Mouse (Mus musculus) E14TG2a.4 (cell line): ENCODE measurements around the gene Trio.

Experiments used
- CTCF ChIP-seq: conservative IDR thresholded peaks from 2 replicates; pipeline ENCODE4 v1.5.1; 2014; ENCODE audit warnings: low read length
- NANOG ChIP-seq: IDR thresholded peaks from 2 replicates; pipeline ENCODE4 v1.6.1; 2014; ENCODE audit warnings: borderline replicate concordance, low read length, mixed read lengths
- POU5F1 ChIP-seq: IDR thresholded peaks from 2 replicates; pipeline ENCODE4 v1.6.1; 2014; ENCODE audit warnings: low read length, borderline replicate concordance

DNA sequence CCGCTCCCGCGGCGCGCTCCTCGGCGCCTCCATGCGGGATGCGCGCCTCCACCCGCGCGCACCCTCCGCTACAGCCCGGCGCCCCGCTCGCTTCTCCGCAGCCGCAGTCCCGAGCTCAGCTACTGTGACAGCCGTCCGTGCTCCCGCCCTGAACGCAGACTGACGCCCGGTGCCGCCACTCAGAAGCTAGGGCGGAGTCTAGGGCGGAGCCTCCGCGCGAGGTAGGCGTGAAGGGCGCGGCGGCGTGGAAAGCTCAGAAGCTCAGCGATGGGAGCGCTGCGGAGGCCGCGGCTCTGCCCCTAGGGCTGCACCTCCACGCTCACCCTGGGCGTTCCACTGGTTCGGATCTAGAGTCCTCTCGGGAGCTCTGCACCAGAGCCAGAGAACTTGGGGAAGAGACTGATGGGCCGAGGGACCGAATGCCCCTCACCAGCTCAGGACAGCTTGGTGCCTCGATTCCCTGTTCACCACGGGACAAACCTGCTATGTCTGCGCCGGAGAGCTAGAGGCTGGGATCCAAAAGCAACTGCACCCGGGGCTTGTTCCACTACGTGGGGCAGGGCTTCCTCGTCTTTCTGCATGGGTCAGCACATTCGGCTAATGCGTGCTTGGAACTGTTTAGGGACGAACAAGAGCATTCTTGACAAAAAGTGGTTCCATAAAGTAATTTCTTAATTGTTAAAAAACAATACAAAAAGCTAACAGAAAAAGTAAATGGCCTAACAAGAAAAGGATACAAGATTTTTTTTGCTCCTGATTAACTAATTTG, 344.0 kb downstream of the Trio start, which contains the start of gene Otulinl:
- TF ChIP-seq CTCF (no peak), POU5F1 (no peak), NANOG (no peak)
